Mouse (Mus musculus): ENCODE results near the gene Smtnl1. TPM values are rescaled to one million over a fixed set of nuclear protein-coding genes. Genes with fewer than 3 reads are reported as not detected.

The Smtnl1 gene
- polyA plus RNA-seq, 1 experiment from 2014 or later: not detected

GRCm38 (mm10) chr2:84826488-84827282, 4.2 kb upstream of the Smtnl1 start, which contains the start of gene Timm10:
Gene Timm10, plus strand, starts transcription at chr2:84826997.
- H3K9ac ChIP-seq (ENCODE audit: low read length): peak within 1 kb of the TSS; percentile 74
- peaks cover 4% of the 10 kb centered on the region; the same call in 1 of the 2 replicates for H3K4me1 ChIP-seq (ENCODE audit: control insufficient read depth, insufficient read depth, low read length)
- DNase-seq (ENCODE audit: low spot score) (peak; percentile 98), ATAC-seq (peak; percentile 94)
- WGBS: under 1% methylated on average over 34 of the region's 34 CpGs
- peak within 1 kb of the TSS; percentile 61 for H3K4me3 ChIP-seq (ENCODE audit: low read depth, low read length)
- no peaks in the 10 kb centered on the region for H3K9me3 ChIP-seq (replicated peaks; ENCODE audit: control insufficient read depth, low read length)
- no peak within 1 kb of the TSS for H3K27ac ChIP-seq (ENCODE audit: low read depth, low read length)
- peak within 1 kb of the TSS; percentile 99 for H3K4me2 ChIP-seq (ENCODE audit: low read length)
- peaks cover 12% of the 10 kb centered on the region; the same call in 1 of the 2 replicates for H3K36me3 ChIP-seq (ENCODE audit: control insufficient read depth, insufficient read depth, low read length)
- 0 out of 2 replicates have a peak, but pooled peaks cover 3% of the 10 kb centered on the region for H3K27me3 ChIP-seq (replicated peaks; ENCODE audit: control insufficient read depth, insufficient read depth, low read length)

GRCm38 (mm10) chr2:84823237-84823636, 785 bp upstream of the Smtnl1 start:
- Histone ChIP-seq H3K36me3 (ENCODE audit: control insufficient read depth, insufficient read depth, low read length) (no peaks in the 10 kb centered on the region), H3K4me3 (ENCODE audit: low read depth, low read length) (no peak overlapping the region), H3K27ac (ENCODE audit: low read depth, low read length) (no peak overlapping the region), H3K9ac (ENCODE audit: low read length) (no peak overlapping the region), H3K4me1 (ENCODE audit: control insufficient read depth, insufficient read depth, low read length) (peaks cover 4% of the 10 kb centered on the region; the same call in 1 of the 2 replicates), H3K9me3 (replicated peaks; ENCODE audit: control insufficient read depth, low read length) (no peaks in the 10 kb centered on the region), H3K4me2 (ENCODE audit: low read length) (no peak overlapping the region), H3K27me3 (replicated peaks; ENCODE audit: control insufficient read depth, insufficient read depth, low read length) (0 out of 2 replicates have a peak, but pooled peaks cover 3% of the 10 kb centered on the region)
- DNase-seq (ENCODE audit: low spot score) (no peak), ATAC-seq (no peak)
- 43% methylated on average over 2 of the region's 2 CpGs for WGBS

DNA sequence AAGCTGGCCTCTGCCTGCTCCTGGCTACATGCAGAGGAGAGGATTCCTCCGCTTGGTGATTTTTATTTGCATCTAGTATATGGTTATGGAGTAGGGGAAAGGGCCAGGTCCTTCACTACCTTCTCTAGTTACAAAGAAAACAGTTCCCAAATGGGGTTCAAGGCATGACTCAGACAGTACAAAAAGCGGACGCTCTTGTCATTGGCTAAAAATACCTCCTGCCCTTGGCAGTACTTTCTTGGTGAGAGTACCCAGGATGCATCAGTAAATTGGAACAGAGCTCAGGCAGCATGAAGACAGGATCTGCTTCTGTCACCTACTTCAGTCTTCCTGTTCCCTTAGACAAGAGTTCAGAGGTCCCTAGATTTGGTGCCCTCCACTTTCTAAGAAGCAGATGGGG, 2.6 kb downstream of the Smtnl1 start:
- Histone ChIP-seq H3K4me1 (ENCODE audit: control insufficient read depth, insufficient read depth, low read length) (no peaks in the 10 kb centered on the region), H3K4me2 (ENCODE audit: low read length) (no peak overlapping the region), H3K36me3 (ENCODE audit: control insufficient read depth, insufficient read depth, low read length) (no peaks in the 10 kb centered on the region), H3K9me3 (replicated peaks; ENCODE audit: control insufficient read depth, low read length) (no peaks in the 10 kb centered on the region), H3K27me3 (replicated peaks; ENCODE audit: control insufficient read depth, insufficient read depth, low read length) (0 out of 2 replicates have a peak, but pooled peaks cover 3% of the 10 kb centered on the region), H3K9ac (ENCODE audit: low read length) (no peak overlapping the region), H3K27ac (ENCODE audit: low read depth, low read length) (no peak overlapping the region), H3K4me3 (ENCODE audit: low read depth, low read length) (no peak overlapping the region)
- WGBS: 74% methylated on average over 3 of the region's 3 CpGs
- ATAC-seq (no peak), DNase-seq (ENCODE audit: low spot score) (no peak)

GRCm38 (mm10) chr2:84812676-84813075, 9.8 kb downstream of the Smtnl1 start:
- no peaks in the 10 kb centered on the region for H3K9me3 ChIP-seq (replicated peaks; ENCODE audit: control insufficient read depth, low read length)
- H3K36me3 ChIP-seq (ENCODE audit: control insufficient read depth, insufficient read depth, low read length): no peaks in the 10 kb centered on the region
- 74% methylated on average over 6 of the region's 6 CpGs for WGBS
- no peak for ATAC-seq
- H3K4me1 ChIP-seq (ENCODE audit: control insufficient read depth, insufficient read depth, low read length): peaks cover 8% of the 10 kb centered on the region
- no peak overlapping the region for H3K27ac ChIP-seq (ENCODE audit: low read depth, low read length)
- no peak for DNase-seq (ENCODE audit: low spot score)
- no peak overlapping the region for H3K4me2 ChIP-seq (ENCODE audit: low read length)
- H3K27me3 ChIP-seq (replicated peaks; ENCODE audit: control insufficient read depth, insufficient read depth, low read length): no peaks in the 10 kb centered on the region
- H3K9ac ChIP-seq (ENCODE audit: low read length): no peak overlapping the region
- H3K4me3 ChIP-seq (ENCODE audit: low read depth, low read length): no peak overlapping the region

DNA sequence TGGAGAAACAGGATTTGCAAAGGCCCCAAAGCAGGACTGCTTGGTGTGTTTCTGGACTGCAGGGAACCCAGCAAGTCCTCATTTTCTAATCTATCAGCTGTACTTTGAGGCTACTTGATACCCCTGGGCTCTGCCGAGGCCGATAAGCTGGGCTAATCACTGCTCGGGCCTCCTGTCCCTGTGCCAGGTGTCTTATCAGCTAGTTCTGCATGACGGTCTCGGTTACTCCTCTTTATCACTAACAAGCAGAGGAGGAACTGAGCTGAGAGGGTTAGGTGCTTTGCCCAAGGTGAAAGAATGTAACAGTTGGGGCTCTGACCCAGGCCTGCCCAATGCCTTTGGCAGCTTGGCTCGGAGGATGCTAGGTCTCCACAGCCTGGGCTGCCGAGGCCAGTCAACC, 10.6 kb downstream of the Smtnl1 start:
- no peak for ATAC-seq
- Histone ChIP-seq H3K4me2 (ENCODE audit: low read length) (no peak overlapping the region), H3K9ac (ENCODE audit: low read length) (no peak overlapping the region), H3K27ac (ENCODE audit: low read depth, low read length) (no peak overlapping the region), H3K4me1 (ENCODE audit: control insufficient read depth, insufficient read depth, low read length) (peaks cover 8% of the 10 kb centered on the region), H3K27me3 (replicated peaks; ENCODE audit: control insufficient read depth, insufficient read depth, low read length) (no peaks in the 10 kb centered on the region), H3K4me3 (ENCODE audit: low read depth, low read length) (no peak overlapping the region), H3K36me3 (ENCODE audit: control insufficient read depth, insufficient read depth, low read length) (no peaks in the 10 kb centered on the region), H3K9me3 (replicated peaks; ENCODE audit: control insufficient read depth, low read length) (no peaks in the 10 kb centered on the region)
- DNase-seq (ENCODE audit: low spot score): no peak
- WGBS: 92% methylated on average over 7 of the region's 7 CpGs

- peaks cover 8% of the 10 kb centered on the region for H3K4me1 ChIP-seq (ENCODE audit: control insufficient read depth, insufficient read depth, low read length)
- WGBS: 38% methylated on average over 26 of the region's 26 CpGs
- peak overlapping the region; percentile 42 for H3K4me2 ChIP-seq (ENCODE audit: low read length)
- H3K36me3 ChIP-seq (ENCODE audit: control insufficient read depth, insufficient read depth, low read length): no peaks in the 10 kb centered on the region
- no peak overlapping the region for H3K4me3 ChIP-seq (ENCODE audit: low read depth, low read length)
- no peaks in the 10 kb centered on the region for H3K9me3 ChIP-seq (replicated peaks; ENCODE audit: control insufficient read depth, low read length)
- no peak overlapping the region for H3K9ac ChIP-seq (ENCODE audit: low read length)
- ATAC-seq: peak; percentile 81
- no peaks in the 10 kb centered on the region for H3K27me3 ChIP-seq (replicated peaks; ENCODE audit: control insufficient read depth, insufficient read depth, low read length)
- H3K27ac ChIP-seq (ENCODE audit: low read depth, low read length): no peak overlapping the region
- peak; percentile 84 for DNase-seq (ENCODE audit: low spot score)
Measured at GRCm38 (mm10) chr2:84810886-84811577, 11.4 kb downstream of the Smtnl1 start.

GRCm38 (mm10) chr2:84810526-84810885, 11.9 kb downstream of the Smtnl1 start:
- H3K4me2 ChIP-seq (ENCODE audit: low read length): peak overlapping the region; percentile 42; the same call in 1 of the 2 replicates
- no peaks in the 10 kb centered on the region for H3K36me3 ChIP-seq (ENCODE audit: control insufficient read depth, insufficient read depth, low read length)
- peaks cover 8% of the 10 kb centered on the region for H3K4me1 ChIP-seq (ENCODE audit: control insufficient read depth, insufficient read depth, low read length)
- DNase-seq (ENCODE audit: low spot score) (no peak), ATAC-seq (peak; percentile 54; the same call in 1 of the 2 replicates)
- 48% methylated on average over 6 of the region's 6 CpGs for WGBS
- no peak overlapping the region for H3K9ac ChIP-seq (ENCODE audit: low read length)
- no peaks in the 10 kb centered on the region for H3K9me3 ChIP-seq (replicated peaks; ENCODE audit: control insufficient read depth, low read length)
- H3K27ac ChIP-seq (ENCODE audit: low read depth, low read length): no peak overlapping the region
- H3K4me3 ChIP-seq (ENCODE audit: low read depth, low read length): no peak overlapping the region
- H3K27me3 ChIP-seq (replicated peaks; ENCODE audit: control insufficient read depth, insufficient read depth, low read length): no peaks in the 10 kb centered on the region

- Histone ChIP-seq H3K4me1 (ENCODE audit: control insufficient read depth, insufficient read depth, low read length) (peaks cover 8% of the 10 kb centered on the region), H3K27ac (ENCODE audit: low read depth, low read length) (no peak overlapping the region), H3K27me3 (replicated peaks; ENCODE audit: control insufficient read depth, insufficient read depth, low read length) (no peaks in the 10 kb centered on the region), H3K4me2 (ENCODE audit: low read length) (no peak overlapping the region), H3K36me3 (ENCODE audit: control insufficient read depth, insufficient read depth, low read length) (no peaks in the 10 kb centered on the region), H3K4me3 (ENCODE audit: low read depth, low read length) (no peak overlapping the region), H3K9me3 (replicated peaks; ENCODE audit: control insufficient read depth, low read length) (no peaks in the 10 kb centered on the region), H3K9ac (ENCODE audit: low read length) (no peak overlapping the region)
- no peak for ATAC-seq
- DNase-seq (ENCODE audit: low spot score): no peak
Measured at GRCm38 (mm10) chr2:84809330-84809729, 13.1 kb downstream of the Smtnl1 start.

- H3K9me3 ChIP-seq (replicated peaks; ENCODE audit: control insufficient read depth, low read length): no peaks in the 10 kb centered on the region
- no peak overlapping the region for H3K4me2 ChIP-seq (ENCODE audit: low read length)
- H3K4me1 ChIP-seq (ENCODE audit: control insufficient read depth, insufficient read depth, low read length): peaks cover 8% of the 10 kb centered on the region
- H3K9ac ChIP-seq (ENCODE audit: low read length): no peak overlapping the region
- no peak overlapping the region for H3K4me3 ChIP-seq (ENCODE audit: low read depth, low read length)
- DNase-seq (ENCODE audit: low spot score) (no peak), ATAC-seq (no peak)
- 73% methylated on average over 5 of the region's 5 CpGs for WGBS
- no peaks in the 10 kb centered on the region for H3K27me3 ChIP-seq (replicated peaks; ENCODE audit: control insufficient read depth, insufficient read depth, low read length)
- H3K27ac ChIP-seq (ENCODE audit: low read depth, low read length): no peak overlapping the region
- H3K36me3 ChIP-seq (ENCODE audit: control insufficient read depth, insufficient read depth, low read length): no peaks in the 10 kb centered on the region
Measured at GRCm38 (mm10) chr2:84806546-84806945, 15.9 kb downstream of the Smtnl1 start.
